Mouse (Mus musculus) spleen, postnatal 0 days (tissue): ENCODE measurements around the gene Pigf. TPM values are rescaled to one million over a fixed set of nuclear protein-coding genes. Genes with fewer than 3 reads are reported as not detected.

Experiments
- polyA plus RNA-seq: library from polyadenylated mRNA; unstranded; fragments of >200 nt; fragmentation: Nextera tagmentation; extraction: Ambion mirVana; gene quantifications from 2 replicates; pipeline ENCODE4 v1.2.1, GENCODE M21; 2015

The Pigf gene
- 11.9 and 12.8 TPM in 2 replicates for polyA plus RNA-seq

GRCm38 (mm10) chr17:87025269-87025949, at the start of gene Pigf, which contains the start of gene Cript:
Pigf (minus strand) TSS chr17:87025406.
Cript (plus strand) TSS chr17:87025550.

GRCm38 (mm10) chr17:86962894-86963585, 62.2 kb downstream of the Pigf start, which contains the start of gene Rhoq:
Rhoq (plus strand) TSS chr17:86963082.

GRCm38 (mm10) chr17:86947840-86948796, 77.1 kb downstream of the Pigf start, which contains the start of gene Atp6v1e2:
Atp6v1e2 (minus strand) TSS chr17:86947897.

Other genes with a start within 250 kb of the Pigf start
- gene Tmem247, start 108.1 kb downstream of the Pigf start, polyA plus RNA-seq = not detected in 2 replicates
- gene Atp6v1e2, start 77.5 kb downstream of the Pigf start, polyA plus RNA-seq = not detected in 2 replicates
- 3.0 and 4.1 TPM in 2 replicates for gene Rhoq, start 62.3 kb downstream of the Pigf start, polyA plus RNA-seq
- 87.5 and 92.0 TPM in 2 replicates for gene Cript, start 144 bp upstream of the Pigf start, polyA plus RNA-seq
- gene Socs5, start 82.3 kb upstream of the Pigf start, polyA plus RNA-seq = 3.0 and 4.4 TPM in 2 replicates
- gene Mcfd2, start 240.5 kb upstream of the Pigf start, polyA plus RNA-seq = 38.5 and 47.9 TPM in 2 replicates